Mouse (Mus musculus) bone marrow, adult 2 months (tissue): ENCODE measurements around the gene Nf1. TPM values are rescaled to one million over a fixed set of nuclear protein-coding genes. Genes with fewer than 3 reads are reported as not detected.
A peak's percentile ranks its signal among the peaks of the same experiment; 100 is the strongest.

Experiments used
- H3K27ac ChIP-seq: fragments of 200-500 bp; 2 replicates; pipeline ENCODE4 v1.5.1; 2012; ENCODE audit warnings: low read depth, mild to moderate bottlenecking, control low read depth, inconsistent platforms, low read length; ENCODE audit not compliant: control insufficient read depth, poor library complexity, insufficient read depth
- H3K4me1 ChIP-seq: fragments of 200-500 bp; 2 replicates; pipeline ENCODE4 v1.6.1; 2011; ENCODE audit warnings: low read length; ENCODE audit not compliant: control insufficient read depth, insufficient read depth
- H3K4me3 ChIP-seq: fragments of 200-500 bp; replicated peaks from 2 replicates; pipeline ENCODE3; 2011; ENCODE audit warnings: mild to moderate bottlenecking, low read depth, low read length, control low read depth; ENCODE audit not compliant: control insufficient read depth
- CTCF ChIP-seq: fragments of 200-500 bp; IDR thresholded peaks from 2 replicates; pipeline ENCODE4 v1.5.1; 2011; ENCODE audit warnings: low read length, control low read depth; ENCODE audit not compliant: control insufficient read depth, insufficient read depth
- POLR2A ChIP-seq: fragments of 200-500 bp; IDR thresholded peaks from 2 replicates; pipeline ENCODE4 v1.6.1; 2011; ENCODE audit warnings: low read depth, mild to moderate bottlenecking, control low read depth, low read length, borderline replicate concordance; ENCODE audit not compliant: control insufficient read depth
- WGBS: fragments of 180-500 bp; shearing (Covaris S2); methylation state at CpG from one replicate; pipeline ENCODE4 v1.1.7; 2018; 5-methylcytosine and 5-hydroxymethylcytosine counted together
- polyA plus RNA-seq: library from polyadenylated mRNA; stranded (reverse); fragments of >200 nt; gene quantifications from 2 replicates; pipeline ENCODE4 v1.2.4, GENCODE M21; 2011; ENCODE audit warnings: low replicate concordance; ENCODE audit not compliant: missing spikeins, insufficient read depth, insufficient read length

The Nf1 gene
- polyA plus RNA-seq, 1 experiment, result 3.0 TPM

- Histone ChIP-seq H3K27ac (no peak within 1 kb of the TSS), H3K4me1 (no peaks in the 10 kb centered on the region), H3K4me3 (no peak within 1 kb of the TSS)
- TF ChIP-seq CTCF, result no peak
- 70% methylated on average over 8 of the region's 8 CpGs for WGBS
These were observed 164.4 kb downstream of the Nf1 start, which contains the start of gene Omg for GRCm38 (mm10) chr11:79503845-79504244. Omg (minus strand) TSS chr11:79504084.

GRCm38 (mm10) chr11:79504506-79504905, 165.0 kb downstream of the Nf1 start:
- Histone ChIP-seq H3K4me1 (no peaks in the 10 kb centered on the region), H3K4me3 (no peak overlapping the region), H3K27ac (no peak overlapping the region)
- TF ChIP-seq CTCF (no peak), POLR2A (no peak)
- WGBS, result 87% methylated on average over 7 of the region's 7 CpGs

DNA sequence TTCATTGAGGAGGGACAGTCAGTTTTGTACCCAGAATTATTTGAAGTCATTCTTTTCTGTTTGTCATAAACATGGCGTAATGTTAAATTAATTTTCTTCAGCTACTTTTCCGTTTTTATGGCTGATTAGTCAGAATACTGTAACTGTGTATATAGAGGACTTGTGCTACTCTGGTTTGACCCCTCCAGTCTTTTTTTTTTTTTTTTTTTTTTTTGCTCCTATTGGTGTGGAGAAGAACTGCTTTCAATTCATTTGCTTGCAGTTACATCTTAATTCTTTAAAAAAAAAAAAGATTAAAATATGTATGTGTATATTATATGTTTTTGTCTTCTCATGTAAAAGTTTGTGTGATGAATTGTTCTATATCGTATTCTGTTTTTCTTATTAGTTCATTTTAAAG, 172.5 kb downstream of the Nf1 start:
- 85% methylated on average over 3 of the region's 3 CpGs for WGBS
- Histone ChIP-seq H3K4me3 (no peak overlapping the region), H3K4me1 (no peaks in the 10 kb centered on the region; the same call in 1 of the 2 replicates), H3K27ac (no peak overlapping the region)
- no peak for TF ChIP-seq POLR2A
- no peak for TF ChIP-seq CTCF

GRCm38 (mm10) chr11:79515331-79515730, 175.8 kb downstream of the Nf1 start:
- no peak overlapping the region for H3K4me3 ChIP-seq
- no peaks in the 10 kb centered on the region; the same call in 1 of the 2 replicates for H3K4me1 ChIP-seq
- WGBS, result 81% methylated on average over 6 of the region's 6 CpGs
- H3K27ac ChIP-seq, result no peak overlapping the region
- no peak for TF ChIP-seq CTCF
- TF ChIP-seq POLR2A, result no peak

- TF ChIP-seq POLR2A (no peak), CTCF (no peak)
- 83% methylated on average over 2 of the region's 2 CpGs for WGBS
- Histone ChIP-seq H3K4me3 (no peak overlapping the region), H3K27ac (no peak overlapping the region), H3K4me1 (peaks cover under 1% of the 10 kb centered on the region; the same call in 1 of the 2 replicates)
These were observed 176.3 kb downstream of the Nf1 start for GRCm38 (mm10) chr11:79515798-79516197.

DNA sequence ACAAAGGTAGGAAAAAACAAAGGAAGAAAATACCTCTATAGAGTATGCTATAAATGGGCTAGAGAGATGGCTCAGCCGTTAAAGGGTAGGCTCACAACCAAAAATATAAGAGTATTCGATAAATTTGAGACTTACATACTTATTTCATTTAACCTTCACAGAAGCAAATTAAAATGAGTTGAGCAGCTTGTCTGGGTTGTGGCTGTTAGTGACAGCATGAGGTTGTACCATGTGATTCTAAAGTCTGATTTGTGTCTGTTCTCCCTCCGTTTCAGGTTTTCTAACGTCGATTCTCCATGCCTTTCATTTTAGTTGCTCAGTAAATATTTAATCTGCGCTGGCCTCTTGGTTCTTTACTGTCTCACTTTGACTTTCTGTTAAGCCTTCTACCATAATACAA, 179.8 kb downstream of the Nf1 start:
- no peak overlapping the region for H3K4me3 ChIP-seq
- WGBS, result 27% methylated on average over 6 of the region's 6 CpGs
- peaks cover 4% of the 10 kb centered on the region; the same call in 1 of the 2 replicates for H3K4me1 ChIP-seq
- no peak for TF ChIP-seq CTCF
- no peak for TF ChIP-seq POLR2A
- no peak overlapping the region for H3K27ac ChIP-seq

DNA sequence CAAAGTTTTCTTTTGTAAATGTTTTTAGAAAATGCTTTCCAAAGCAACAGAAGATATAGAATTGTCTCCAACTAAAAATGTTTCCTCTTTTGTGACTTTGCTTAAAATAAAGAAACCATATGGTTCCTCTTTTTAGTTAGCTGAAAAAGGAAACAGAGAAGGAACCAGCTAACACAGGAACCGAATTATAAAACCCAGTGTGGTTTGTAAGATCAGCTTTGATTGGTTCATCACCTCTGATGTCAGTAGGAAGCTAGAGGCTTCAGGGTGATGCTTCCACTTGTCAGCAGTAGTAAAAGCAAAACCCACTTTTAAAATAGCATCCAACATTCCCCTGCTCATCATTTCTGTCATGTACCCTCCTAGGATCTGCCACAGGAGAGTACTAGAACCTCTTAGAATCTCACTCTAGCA, 180.4 kb downstream of the Nf1 start:
- TF ChIP-seq CTCF, result no peak
- TF ChIP-seq POLR2A, result no peak
- no peak overlapping the region for H3K27ac ChIP-seq

GRCm38 (mm10) chr11:79520772-79521171, 181.3 kb downstream of the Nf1 start:
- Histone ChIP-seq H3K27ac (peak overlapping the region; percentile 69; the same call in 1 of the 2 replicates), H3K4me3 (peak overlapping the region; percentile 80), H3K4me1 (peaks cover 4% of the 10 kb centered on the region; the same call in 1 of the 2 replicates)
- TF ChIP-seq CTCF (no peak), POLR2A (no peak)

More for the DNA sequence above, 180.4 kb downstream of the Nf1 start:
- H3K4me1 ChIP-seq, result peaks cover 4% of the 10 kb centered on the region; the same call in 1 of the 2 replicates
- 0% methylated on average over 1 of the region's 1 CpGs for WGBS
- no peak overlapping the region for H3K4me3 ChIP-seq

DNA sequence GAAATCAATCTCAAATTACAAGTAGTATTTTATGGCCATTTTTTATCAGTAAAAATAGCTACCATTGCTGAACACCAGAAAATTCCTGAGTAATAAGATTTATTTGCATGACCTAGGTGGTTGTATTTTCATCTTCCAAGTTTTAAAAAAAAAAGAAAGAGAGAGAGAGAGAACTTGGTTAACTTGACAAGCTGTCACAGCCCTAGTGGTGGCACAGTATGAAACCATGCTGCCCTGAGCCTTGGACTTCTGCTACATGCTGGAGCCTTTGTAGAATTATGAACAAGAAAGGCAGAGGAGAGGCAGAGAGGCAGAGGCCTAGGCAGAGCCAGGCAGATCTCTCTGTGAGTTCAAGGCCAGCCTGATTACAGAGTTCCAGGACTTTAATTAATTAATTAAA, 182.4 kb downstream of the Nf1 start:
- Histone ChIP-seq H3K27ac (peak overlapping the region; percentile 77), H3K4me3 (peak overlapping the region; percentile 82), H3K4me1 (peaks cover 5% of the 10 kb centered on the region; the same call in 1 of the 2 replicates)
- no peak for TF ChIP-seq POLR2A
- TF ChIP-seq CTCF, result no peak
